Mouse (Mus musculus): ENCODE results near the gene Hist1h2bm. TPM values are rescaled to one million over a fixed set of nuclear protein-coding genes. Genes with fewer than 3 reads are reported as not detected.
"Not testable (repeated sequence)": the region's sequence is repeated elsewhere in the genome, so short reads cannot be mapped to it uniquely, and the experiment has no call there.

Hist1h2bm gene
- polyA plus RNA-seq, 1 experiment, result 14.2 TPM

GRCm38 (mm10) chr13:21734906-21735767 lies 13.3 kb downstream of the Hist1h2bm start, which contains the start of gene Hist1h4j:
Gene Hist1h4j, plus strand, starts transcription at chr13:21735064.
- not testable (repeated sequence) for H3K27me3 ChIP-seq (ENCODE audit: control insufficient read depth, insufficient read depth, low read length, poor library complexity, severe bottlenecking); H3K36me3 ChIP-seq (ENCODE audit: control insufficient read depth, insufficient read depth, low read length, poor library complexity, severe bottlenecking); H3K9me3 ChIP-seq (replicated peaks; ENCODE audit: control insufficient read depth, insufficient read depth, low read length, poor library complexity, severe bottlenecking); H3K4me1 ChIP-seq (ENCODE audit: control insufficient read depth, insufficient read depth, low read length)
- peak; percentile 82; the same call in 1 of the 2 replicates for TF ChIP-seq EP300 (IDR thresholded peaks at IDR 0.05; ENCODE audit: insufficient read depth, low read depth, low read length)
- peak; percentile 91 for TF ChIP-seq POLR2A (IDR thresholded peaks at IDR 0.05; ENCODE audit: insufficient read depth, low read length)
- H3K27ac ChIP-seq (ENCODE audit: insufficient read depth, low read length), result peak within 1 kb of the TSS; percentile 87
- H3K9ac ChIP-seq (ENCODE audit: low read depth, poor library complexity, severe bottlenecking), result peak within 1 kb of the TSS; percentile 64
- H3K4me3 ChIP-seq (ENCODE audit: low read depth, low read length), result peak within 1 kb of the TSS; percentile 59

- no peaks in the 10 kb centered on the region for H3K9me3 ChIP-seq (replicated peaks; ENCODE audit: control insufficient read depth, insufficient read depth, low read length, poor library complexity, severe bottlenecking)
- TF ChIP-seq CTCF (IDR thresholded peaks at IDR 0.05; ENCODE audit: low read depth, low read length), result no peak
- TF ChIP-seq POLR2A (IDR thresholded peaks at IDR 0.05; ENCODE audit: insufficient read depth, low read length), result no peak
- TF ChIP-seq EP300 (IDR thresholded peaks at IDR 0.05; ENCODE audit: insufficient read depth, low read depth, low read length), result no peak
Observed at GRCm38 (mm10) chr13:21745006-21745405, 23.2 kb downstream of the Hist1h2bm start.

GRCm38 (mm10) chr13:21749387-21750158 lies 27.7 kb downstream of the Hist1h2bm start:
- peak overlapping the region; percentile 92 for H3K27ac ChIP-seq (ENCODE audit: insufficient read depth, low read length)
- H3K9ac ChIP-seq (ENCODE audit: low read depth, poor library complexity, severe bottlenecking), result peak overlapping the region; percentile 96
- H3K4me3 ChIP-seq (ENCODE audit: low read depth, low read length), result peak overlapping the region; percentile 83
- TF ChIP-seq CTCF (IDR thresholded peaks at IDR 0.05; ENCODE audit: low read depth, low read length) (no peak), POLR2A (IDR thresholded peaks at IDR 0.05; ENCODE audit: insufficient read depth, low read length) (no peak), EP300 (IDR thresholded peaks at IDR 0.05; ENCODE audit: insufficient read depth, low read depth, low read length) (no peak)
- H3K36me3 ChIP-seq (ENCODE audit: control insufficient read depth, insufficient read depth, low read length, poor library complexity, severe bottlenecking), result peaks cover 5% of the 10 kb centered on the region
- H3K4me1 ChIP-seq (ENCODE audit: control insufficient read depth, insufficient read depth, low read length), result no peaks in the 10 kb centered on the region
- H3K27me3 ChIP-seq (ENCODE audit: control insufficient read depth, insufficient read depth, low read length, poor library complexity, severe bottlenecking), result no peaks in the 10 kb centered on the region
- H3K9me3 ChIP-seq (replicated peaks; ENCODE audit: control insufficient read depth, insufficient read depth, low read length, poor library complexity, severe bottlenecking), result no peaks in the 10 kb centered on the region

More at GRCm38 (mm10) chr13:21745006-21745405, 23.2 kb downstream of the Hist1h2bm start:
- Histone ChIP-seq H3K27ac (ENCODE audit: insufficient read depth, low read length) (no peak overlapping the region), H3K27me3 (ENCODE audit: control insufficient read depth, insufficient read depth, low read length, poor library complexity, severe bottlenecking) (no peaks in the 10 kb centered on the region), H3K4me1 (ENCODE audit: control insufficient read depth, insufficient read depth, low read length) (no peaks in the 10 kb centered on the region), H3K9ac (ENCODE audit: low read depth, poor library complexity, severe bottlenecking) (no peak overlapping the region), H3K4me3 (ENCODE audit: low read depth, low read length) (no peak overlapping the region), H3K36me3 (ENCODE audit: control insufficient read depth, insufficient read depth, low read length, poor library complexity, severe bottlenecking) (peaks cover 5% of the 10 kb centered on the region)

- H3K9me3 ChIP-seq (replicated peaks; ENCODE audit: control insufficient read depth, insufficient read depth, low read length, poor library complexity, severe bottlenecking); H3K4me1 ChIP-seq (ENCODE audit: control insufficient read depth, insufficient read depth, low read length); H3K27me3 ChIP-seq (ENCODE audit: control insufficient read depth, insufficient read depth, low read length, poor library complexity, severe bottlenecking); H3K36me3 ChIP-seq (ENCODE audit: control insufficient read depth, insufficient read depth, low read length, poor library complexity, severe bottlenecking): not testable (repeated sequence)
- Histone ChIP-seq H3K9ac (ENCODE audit: low read depth, poor library complexity, severe bottlenecking) (peak within 1 kb of the TSS; percentile 96), H3K27ac (ENCODE audit: insufficient read depth, low read length) (peak within 1 kb of the TSS; percentile 92), H3K4me3 (ENCODE audit: low read depth, low read length) (peak within 1 kb of the TSS; percentile 83)
- TF ChIP-seq POLR2A (IDR thresholded peaks at IDR 0.05; ENCODE audit: insufficient read depth, low read length) (peak; percentile 89), EP300 (IDR thresholded peaks at IDR 0.05; ENCODE audit: insufficient read depth, low read depth, low read length) (peak; percentile 71)
Observed at GRCm38 (mm10) chr13:21750159-21751017, 28.5 kb downstream of the Hist1h2bm start, which contains the start of gene Hist1h4k. Gene Hist1h4k, minus strand, starts transcription at chr13:21750505.

GRCm38 (mm10) chr13:21751417-21751816 lies 29.6 kb downstream of the Hist1h2bm start:
- no peaks in the 10 kb centered on the region for H3K4me1 ChIP-seq (ENCODE audit: control insufficient read depth, insufficient read depth, low read length)
- no peak overlapping the region for H3K27ac ChIP-seq (ENCODE audit: insufficient read depth, low read length)

More at GRCm38 (mm10) chr13:21751417-21751816, 29.6 kb downstream of the Hist1h2bm start:
- Histone ChIP-seq H3K9ac (ENCODE audit: low read depth, poor library complexity, severe bottlenecking) (no peak overlapping the region), H3K9me3 (replicated peaks; ENCODE audit: control insufficient read depth, insufficient read depth, low read length, poor library complexity, severe bottlenecking) (no peaks in the 10 kb centered on the region), H3K36me3 (ENCODE audit: control insufficient read depth, insufficient read depth, low read length, poor library complexity, severe bottlenecking) (peaks cover 5% of the 10 kb centered on the region), H3K4me3 (ENCODE audit: low read depth, low read length) (no peak overlapping the region), H3K27me3 (ENCODE audit: control insufficient read depth, insufficient read depth, low read length, poor library complexity, severe bottlenecking) (no peaks in the 10 kb centered on the region)
- TF ChIP-seq POLR2A (IDR thresholded peaks at IDR 0.05; ENCODE audit: insufficient read depth, low read length) (no peak), EP300 (IDR thresholded peaks at IDR 0.05; ENCODE audit: insufficient read depth, low read depth, low read length) (no peak), CTCF (IDR thresholded peaks at IDR 0.05; ENCODE audit: low read depth, low read length) (no peak)
